Mouse (Mus musculus) stomach, postnatal 0 days (tissue): ENCODE data around the gene Cdk11b. TPM values are rescaled to one million over a fixed set of nuclear protein-coding genes. Genes with fewer than 3 reads are reported as not detected.
A peak's percentile ranks its signal among the peaks of the same experiment; 100 is the strongest.
"Not testable (repeated sequence)": the region's sequence is repeated elsewhere in the genome, so short reads cannot be mapped to it uniquely, and the experiment has no call there.

Experiments used
- ATAC-seq: fragments of 200-750 bp; cut with Nextera tagmentation; 2 replicates; pipeline ENCODE4 v1.8.0; 2017; ENCODE audit not compliant: low FRiP score, low TSS enrichment
- DNase-seq: peaks from one replicate; pipeline ENCODE4 v3.0.0-alpha.2; 2016; ENCODE audit warnings: low spot score
- H3K27ac ChIP-seq: fragments of 300-500 bp; sonication (generic); replicated peaks from 2 replicates; pipeline ENCODE4 v1.5.1; 2014; ENCODE audit warnings: mild to moderate bottlenecking, control low read depth
- H3K27me3 ChIP-seq: fragments of 300-500 bp; sonication (generic); 2 replicates; pipeline ENCODE4 v1.6.1; 2014; ENCODE audit warnings: low read length; ENCODE audit not compliant: control insufficient read depth, insufficient read depth
- H3K36me3 ChIP-seq: fragments of 300-500 bp; sonication (generic); 2 replicates; pipeline ENCODE4 v1.6.1; 2014; ENCODE audit warnings: low read length, mixed read lengths; ENCODE audit not compliant: control insufficient read depth, insufficient read depth
- H3K4me1 ChIP-seq: fragments of 300-500 bp; sonication (generic); replicated peaks from 2 replicates; pipeline ENCODE4 v1.6.1; 2014; ENCODE audit warnings: antibody characterized with exemption; ENCODE audit not compliant: control insufficient read depth, insufficient read depth
- H3K4me2 ChIP-seq: fragments of 300-500 bp; sonication (generic); replicated peaks from 2 replicates; pipeline ENCODE4 v1.6.1; 2014; ENCODE audit warnings: low read depth, mild to moderate bottlenecking, control low read depth, moderate library complexity
- H3K4me3 ChIP-seq: fragments of 300-500 bp; sonication (generic); 2 replicates; pipeline ENCODE4 v1.5.1; 2014; ENCODE audit warnings: low read depth, low read length, control low read depth
- H3K9ac ChIP-seq: fragments of 300-500 bp; sonication (generic); 2 replicates; pipeline ENCODE4 v1.6.1; 2014; ENCODE audit warnings: mild to moderate bottlenecking, low read length, control low read depth, mixed read lengths
- H3K9me3 ChIP-seq: fragments of 300-500 bp; sonication (generic); 2 replicates; pipeline ENCODE4 v1.6.1; 2016; ENCODE audit warnings: low read length; ENCODE audit not compliant: control insufficient read depth
- CTCF ChIP-seq: IDR thresholded peaks from 2 replicates; pipeline ENCODE4 v1.5.1; 2016; ENCODE audit warnings: antibody characterized with exemption, low read depth, mild to moderate bottlenecking, moderate library complexity
- EP300 ChIP-seq: optimal IDR thresholded peaks from 2 replicates; pipeline ENCODE3; 2016; ENCODE audit warnings: antibody characterized with exemption
- WGBS: fragments of 180-500 bp; shearing (Covaris S2); extraction: QIAGEN DNeasy Blood & Tissue Kit; methylation state at CpG from one replicate; pipeline ENCODE4 v1.1.7; 2014; 5-methylcytosine and 5-hydroxymethylcytosine counted together
- polyA plus RNA-seq: library from polyadenylated mRNA; unstranded; fragments of >200 nt; fragmentation: Nextera tagmentation; extraction: Ambion mirVana; gene quantifications from 2 replicates; pipeline ENCODE4 v1.2.1, GENCODE M21; 2015

The Cdk11b gene
- polyA plus RNA-seq, 1 experiment from 2014 or later: 46.9 TPM

GRCm38 (mm10) chr4:155611860-155612259 is 12.8 kb upstream of the Cdk11b start:
- ATAC-seq (no peak), DNase-seq (no peak)
- Histone ChIP-seq H3K4me1 (no peaks in the 10 kb centered on the region), H3K9ac (no peak overlapping the region), H3K9me3 (no peaks in the 10 kb centered on the region), H3K4me2 (no peak overlapping the region), H3K4me3 (no peak overlapping the region), H3K36me3 (peaks cover 19% of the 10 kb centered on the region), H3K27ac (no peak overlapping the region), H3K27me3 (no peaks in the 10 kb centered on the region)
- WGBS: 87% methylated on average over 3 of the region's 3 CpGs
- TF ChIP-seq EP300 (no peak), CTCF (no peak)

GRCm38 (mm10) chr4:155613264-155613663 is 11.4 kb upstream of the Cdk11b start:
- Histone ChIP-seq H3K27ac (no peak overlapping the region), H3K36me3 (peaks cover 29% of the 10 kb centered on the region), H3K9ac (no peak overlapping the region), H3K4me3 (no peak overlapping the region), H3K9me3 (no peaks in the 10 kb centered on the region), H3K4me1 (no peaks in the 10 kb centered on the region), H3K27me3 (no peaks in the 10 kb centered on the region), H3K4me2 (no peak overlapping the region)
- no peak for ATAC-seq
- no peak for DNase-seq
- WGBS: 91% methylated on average over 3 of the region's 3 CpGs
- no peak for TF ChIP-seq EP300
- TF ChIP-seq CTCF: no peak

DNA sequence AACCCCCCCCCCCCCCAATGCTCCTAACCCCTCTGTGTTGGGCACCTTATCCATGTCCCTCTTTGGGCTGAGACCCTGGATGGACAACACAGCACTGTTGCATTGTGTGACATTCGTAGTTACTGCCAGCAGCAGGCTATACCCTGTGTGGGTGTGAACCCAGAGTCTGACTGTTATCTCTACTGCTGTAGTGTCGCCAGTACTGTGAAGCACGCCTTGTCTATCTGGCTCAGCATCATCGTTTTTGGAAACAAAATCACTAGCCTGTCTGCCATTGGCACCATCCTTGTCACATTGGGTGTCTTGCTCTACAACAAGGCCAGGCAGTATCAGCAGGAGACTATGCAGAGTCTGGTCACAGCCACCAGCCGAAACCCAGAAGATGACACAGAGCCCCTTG is 6.3 kb upstream of the Cdk11b start:
- Histone ChIP-seq H3K27ac (no peak overlapping the region), H3K4me2 (no peak overlapping the region), H3K4me3 (no peak overlapping the region), H3K9ac (no peak overlapping the region), H3K36me3 (peaks cover 28% of the 10 kb centered on the region), H3K9me3 (no peaks in the 10 kb centered on the region), H3K4me1 (no peaks in the 10 kb centered on the region), H3K27me3 (no peaks in the 10 kb centered on the region)
- no peak for DNase-seq
- WGBS: 93% methylated on average over 5 of the region's 5 CpGs
- no peak for ATAC-seq
- no peak for TF ChIP-seq CTCF
- TF ChIP-seq EP300: no peak

DNA sequence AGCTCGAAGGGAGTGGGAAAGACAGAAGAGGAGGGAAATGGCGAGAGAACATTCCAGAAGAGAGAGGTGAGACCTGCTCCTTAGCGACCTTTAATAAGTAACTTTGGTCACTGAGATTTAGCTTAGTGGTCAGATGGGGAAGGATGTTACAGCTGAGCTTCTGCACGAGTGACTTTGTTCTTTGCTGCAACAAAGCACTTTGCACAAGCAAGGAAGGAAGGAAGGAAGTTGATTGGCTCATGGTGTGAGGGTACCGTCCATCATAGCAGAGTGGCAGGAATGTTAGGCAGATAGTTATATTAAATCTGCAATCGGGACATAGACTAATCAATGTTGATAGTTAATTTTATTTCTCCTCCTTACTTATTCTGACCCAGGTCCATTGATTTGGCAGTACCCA is 5.6 kb downstream of the Cdk11b start:
- ATAC-seq (no peak), DNase-seq (no peak)
- Histone ChIP-seq H3K4me3 (no peak overlapping the region), H3K27me3 (no peaks in the 10 kb centered on the region), H3K36me3 (peaks cover 18% of the 10 kb centered on the region), H3K9me3 (no peaks in the 10 kb centered on the region), H3K4me1 (no peaks in the 10 kb centered on the region), H3K4me2 (no peak overlapping the region), H3K27ac (no peak overlapping the region), H3K9ac (no peak overlapping the region)
- WGBS: 86% methylated on average over 6 of the region's 6 CpGs
- TF ChIP-seq EP300 (no peak), CTCF (no peak)

DNA sequence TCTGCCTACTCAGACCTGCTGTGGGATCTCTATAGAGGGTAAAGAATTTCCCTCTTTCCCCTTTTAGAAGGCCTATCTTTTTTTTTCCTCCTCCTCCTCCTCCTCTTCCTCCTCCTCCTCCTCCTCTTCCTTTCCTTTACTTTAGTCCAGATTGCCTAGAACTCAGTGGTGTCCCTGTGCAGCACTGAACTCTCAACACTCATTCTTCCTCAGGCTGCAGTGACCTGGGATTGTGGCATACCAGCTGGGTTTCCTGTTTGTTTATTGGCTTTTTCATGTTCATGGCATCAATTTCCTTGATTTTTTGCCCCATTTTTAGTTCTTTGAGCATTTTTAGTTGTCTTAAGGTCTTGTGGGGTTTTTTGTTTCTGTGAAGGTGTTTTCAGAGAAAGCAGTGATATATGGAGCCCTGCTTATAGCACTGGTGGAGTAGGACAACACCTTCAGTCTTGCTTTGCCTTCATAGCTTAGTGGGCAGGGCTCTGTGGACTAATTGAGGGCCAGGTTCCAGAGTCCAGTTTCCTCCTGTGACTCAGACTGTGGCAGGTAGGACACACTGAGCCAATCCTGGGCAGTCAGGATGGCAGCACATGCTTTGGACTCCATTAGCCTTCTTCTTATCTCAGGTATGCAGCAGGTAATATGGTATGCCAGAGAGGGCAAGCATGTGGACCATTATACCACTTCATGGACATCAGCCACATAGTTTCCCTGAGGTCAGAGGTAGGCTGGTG is 11.3 kb downstream of the Cdk11b start:
- ATAC-seq: peak; percentile 99
- Histone ChIP-seq H3K4me1 (no peaks in the 10 kb centered on the region), H3K27ac (peak overlapping the region; percentile 58), H3K27me3 (no peaks in the 10 kb centered on the region), H3K4me3 (no peak overlapping the region), H3K4me2 (no peak overlapping the region), H3K36me3 (peaks cover 40% of the 10 kb centered on the region), H3K9ac (no peak overlapping the region), H3K9me3 (no peaks in the 10 kb centered on the region)
- TF ChIP-seq CTCF (no peak), EP300 (no peak)
- peak; percentile 68 for DNase-seq

DNA sequence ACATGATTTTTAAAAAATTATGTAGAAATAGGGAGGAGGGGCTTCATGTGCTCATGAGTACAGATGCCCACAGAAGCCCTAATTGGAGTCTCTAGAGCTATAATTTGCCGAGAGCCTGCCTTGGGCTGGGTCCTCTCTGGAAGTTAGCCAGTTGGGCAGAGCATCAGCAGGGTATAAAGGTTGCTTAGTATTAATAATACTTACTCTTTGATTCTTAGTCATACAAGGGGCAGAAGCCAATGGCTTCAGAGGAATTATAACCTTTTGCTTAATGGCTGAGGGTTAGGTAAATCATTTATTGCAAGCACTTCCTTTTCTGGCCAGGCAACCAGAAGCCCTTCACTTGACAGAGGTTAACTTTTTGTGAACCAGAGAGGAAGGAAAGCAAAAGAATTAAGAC is 18.9 kb downstream of the Cdk11b start:
- Histone ChIP-seq H3K4me2 (no peak overlapping the region), H3K4me3 (no peak overlapping the region), H3K27ac (no peak overlapping the region), H3K9ac (no peak overlapping the region), H3K4me1 (no peaks in the 10 kb centered on the region), H3K36me3 (peaks cover 39% of the 10 kb centered on the region), H3K27me3 (no peaks in the 10 kb centered on the region), H3K9me3 (no peaks in the 10 kb centered on the region)
- TF ChIP-seq CTCF (no peak), EP300 (no peak)
- 84% methylated on average over 1 of the region's 1 CpGs for WGBS
- ATAC-seq: peak; percentile 48; the same call in 1 of the 2 replicates
- no peak for DNase-seq

- H3K27ac ChIP-seq, ATAC-seq, H3K27me3 ChIP-seq, H3K4me1 ChIP-seq, H3K4me3 ChIP-seq, DNase-seq, H3K9me3 ChIP-seq, H3K4me2 ChIP-seq, H3K9ac ChIP-seq: not testable (repeated sequence)
- peaks cover 45% of the 10 kb centered on the region for H3K36me3 ChIP-seq
- 98% methylated on average over 2 of the region's 2 CpGs for WGBS
Measured at GRCm38 (mm10) chr4:155645308-155645707, 20.7 kb downstream of the Cdk11b start, which contains the start of gene Gm10563. TSS of gene Gm10563 (minus strand) at chr4:155645408.
